Mouse (Mus musculus) right cerebral cortex, adult 2 months (tissue): Measurements from ENCODE around the gene Stam.
"Not testable (repeated sequence)": the region's sequence is repeated elsewhere in the genome, so short reads cannot be mapped to it uniquely, and the experiment has no call there.

Experiments used
- DNase-seq, 2 experiments: peaks; one replicate each; pipeline ENCODE4 v3.0.0; 2021 to 2022; ENCODE audit warnings: low spot score in 2 of 2

The Stam gene

DNA sequence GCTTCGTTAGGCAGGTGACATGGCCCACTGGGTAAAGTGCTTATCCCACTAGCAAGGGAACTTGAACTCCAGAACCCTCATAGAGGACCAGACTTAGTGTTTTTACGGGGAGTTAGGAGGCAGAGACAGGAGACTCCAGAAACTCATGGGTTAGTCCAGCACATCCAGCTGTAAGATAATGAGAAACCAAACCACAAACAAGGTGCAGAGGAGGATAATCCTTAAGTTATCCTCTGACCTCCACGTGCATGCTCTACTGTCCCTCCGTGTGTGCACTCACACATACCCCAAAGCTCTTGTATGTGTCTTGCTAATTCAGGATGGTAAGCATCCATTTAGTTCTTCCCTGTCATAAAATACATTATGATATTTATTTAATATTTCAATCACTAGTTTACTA is 117.7 kb downstream of the Stam start:
- DNase-seq, result no peak

DNA sequence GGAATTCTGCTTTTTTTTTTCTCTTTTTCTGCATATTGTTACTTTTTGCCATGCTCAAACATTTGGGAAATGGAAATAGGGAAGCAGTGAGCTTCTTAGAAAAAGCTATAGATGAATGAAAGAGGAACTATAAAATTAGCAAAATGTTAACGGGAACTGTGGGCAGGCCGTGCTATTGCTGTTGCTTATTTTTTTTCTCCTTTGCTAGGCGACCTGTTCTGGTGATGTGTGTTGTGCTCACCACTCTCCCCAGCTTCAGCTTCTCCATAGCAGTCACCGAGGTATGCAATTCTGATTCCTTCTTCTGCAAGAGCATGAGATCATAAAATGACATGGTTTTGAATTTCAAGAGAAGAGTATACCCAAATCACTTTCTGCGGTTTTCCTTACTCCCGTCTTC is 118.1 kb downstream of the Stam start:
- no peak for DNase-seq

DNA sequence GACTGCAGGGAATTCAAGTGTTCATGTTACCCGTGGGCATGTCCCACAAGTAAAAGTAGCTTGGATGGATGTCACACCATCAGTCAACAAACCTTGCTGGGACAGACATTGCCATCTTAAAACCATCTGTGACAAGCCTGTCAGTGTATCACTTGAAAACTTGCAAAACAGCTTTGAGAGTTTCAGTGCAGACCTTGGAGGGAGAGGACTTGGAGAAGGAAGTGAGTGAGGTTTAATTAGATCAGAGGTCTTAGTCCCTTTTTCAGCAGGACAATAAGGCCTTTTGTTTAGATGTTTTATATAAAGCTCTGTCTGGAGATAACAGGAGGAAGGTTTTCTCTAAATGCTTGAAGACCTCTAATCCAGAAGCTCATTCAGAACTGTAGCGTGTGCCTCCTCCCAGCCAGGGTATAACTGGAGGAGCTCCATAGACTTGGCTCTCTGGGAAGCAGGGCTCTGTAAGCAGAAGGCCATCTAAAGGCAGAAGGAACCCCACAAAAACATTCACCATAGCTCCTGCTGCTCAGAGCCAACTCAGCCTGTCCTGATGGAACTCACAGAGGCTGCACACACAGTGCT is 124.5 kb downstream of the Stam start:
- not testable (repeated sequence) for DNase-seq
